Mouse (Mus musculus) cerebellum, postnatal 25 days (tissue): ENCODE results near the gene Trmt2a.
A peak's percentile ranks its signal among the peaks of the same experiment; 100 is the strongest.
"Not testable (repeated sequence)": the region's sequence is repeated elsewhere in the genome, so short reads cannot be mapped to it uniquely, and the experiment has no call there.

ENCODE experiments used
- DNase-seq, 2 experiments: peaks; one replicate each; pipeline ENCODE4 v3.0.0; 2021; ENCODE audit warnings: mixed read lengths in 2 of 2

The Trmt2a gene

GRCm38 (mm10) chr16:18289067-18289588 lies 40.6 kb downstream of the Trmt2a start, which contains the start of gene Dgcr8:
Gene Dgcr8, minus strand, starts transcription at chr16:18289246.
- DNase-seq, result peak; percentile 99

DNA sequence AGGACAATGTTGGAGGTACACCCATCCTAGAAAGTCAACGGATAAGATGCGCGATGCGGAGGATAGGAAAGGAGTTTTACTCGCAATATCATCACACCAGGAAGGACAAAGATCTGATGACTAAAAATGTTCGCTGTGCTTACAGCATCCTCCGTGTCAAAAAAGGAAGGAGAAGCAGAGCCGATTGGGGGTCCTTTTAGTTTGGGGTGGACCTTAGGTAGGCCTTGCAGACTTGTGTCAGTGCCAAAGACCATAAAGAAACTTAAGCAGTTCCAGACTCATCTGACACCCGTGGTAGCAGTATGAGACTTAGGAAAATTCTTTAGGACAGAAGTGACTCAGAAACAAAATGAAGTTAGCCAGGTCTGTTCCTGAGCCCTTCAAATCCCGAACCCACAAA lies 41.1 kb downstream of the Trmt2a start:
- not testable (repeated sequence) for DNase-seq
